Mouse (Mus musculus) lung, postnatal 0 days (tissue): ENCODE results near the gene Crx. TPM values are rescaled to one million over a fixed set of nuclear protein-coding genes. Genes with fewer than 3 reads are reported as not detected.

ENCODE experiments used
- ATAC-seq: fragments of 200-750 bp; cut with Nextera tagmentation; 2 replicates; pipeline ENCODE4 v1.8.0; 2017; ENCODE audit warnings: moderate library complexity
- DNase-seq: peaks from one replicate; pipeline ENCODE4 v3.0.0-alpha.2; 2016; ENCODE audit warnings: low spot score
- H3K27ac ChIP-seq: fragments of 300-500 bp; sonication (generic); 2 replicates; pipeline ENCODE4 v1.5.1; 2014; ENCODE audit warnings: antibody characterized with exemption, mild to moderate bottlenecking, low read length, mixed read lengths
- H3K27me3 ChIP-seq: fragments of 300-500 bp; sonication (generic); replicated peaks from 2 replicates; pipeline ENCODE4 v1.6.1; 2014; ENCODE audit warnings: low read length, mixed read lengths; ENCODE audit not compliant: insufficient read depth
- H3K36me3 ChIP-seq: fragments of 300-500 bp; sonication (generic); 2 replicates; pipeline ENCODE4 v1.6.1; 2014; ENCODE audit warnings: low read length, mixed read lengths; ENCODE audit not compliant: insufficient read depth
- H3K4me1 ChIP-seq: fragments of 300-500 bp; sonication (generic); 2 replicates; pipeline ENCODE4 v1.6.1; 2014; ENCODE audit warnings: antibody characterized with exemption, low read depth, low read length, mixed read lengths; ENCODE audit not compliant: insufficient read depth
- H3K4me2 ChIP-seq: fragments of 300-500 bp; sonication (generic); replicated peaks from 2 replicates; pipeline ENCODE4 v1.6.1; 2014; ENCODE audit warnings: low read depth, mild to moderate bottlenecking, low read length, moderate library complexity, mixed read lengths
- H3K4me3 ChIP-seq: fragments of 300-500 bp; sonication (generic); 2 replicates; pipeline ENCODE4 v1.5.1; 2014; ENCODE audit warnings: low read depth, low read length
- H3K9ac ChIP-seq: fragments of 300-500 bp; sonication (generic); replicated peaks from 2 replicates; pipeline ENCODE4 v1.6.1; 2014; ENCODE audit warnings: low read depth, mild to moderate bottlenecking
- H3K9me3 ChIP-seq: fragments of 300-500 bp; sonication (generic); 2 replicates; pipeline ENCODE4 v1.6.1; 2016; ENCODE audit warnings: low read length, mixed read lengths
- CTCF ChIP-seq: IDR thresholded peaks from 2 replicates; pipeline ENCODE4 v1.5.1; 2016; ENCODE audit warnings: antibody characterized with exemption, mild to moderate bottlenecking
- EP300 ChIP-seq: IDR thresholded peaks from 2 replicates; pipeline ENCODE4 v1.6.1; 2016; ENCODE audit warnings: antibody characterized with exemption, mild to moderate bottlenecking, control low read depth
- WGBS: fragments of 180-500 bp; shearing (Covaris S2); extraction: QIAGEN DNeasy Blood & Tissue Kit; methylation state at CpG from one replicate; pipeline ENCODE4 v1.1.7; 2014; 5-methylcytosine and 5-hydroxymethylcytosine counted together
- polyA plus RNA-seq: library from polyadenylated mRNA; unstranded; fragments of >200 nt; fragmentation: Nextera tagmentation; extraction: Ambion mirVana; gene quantifications from 2 replicates; pipeline ENCODE4 v1.2.1, GENCODE M21; 2015

Gene Crx
- polyA plus RNA-seq = not detected in 2 replicates

- H3K4me1 ChIP-seq = no peaks in the 10 kb centered on the region
- H3K27ac ChIP-seq = no peak within 1 kb of the TSS
- no peaks in the 10 kb centered on the region for H3K27me3 ChIP-seq
- H3K9me3 ChIP-seq = no peaks in the 10 kb centered on the region
- H3K36me3 ChIP-seq = no peaks in the 10 kb centered on the region
- H3K4me2 ChIP-seq = no peak within 1 kb of the TSS
- WGBS = 24% methylated on average over 4 of the region's 4 CpGs
- no peak for DNase-seq
- no peak within 1 kb of the TSS for H3K9ac ChIP-seq
- TF ChIP-seq EP300 (no peak), CTCF (no peak)
- H3K4me3 ChIP-seq = no peak within 1 kb of the TSS
- no peak for ATAC-seq
Measured at GRCm38 (mm10) chr7:15879756-15880155, at the start of gene Crx. Gene Crx, minus strand, starts transcription at chr7:15879968.

DNA sequence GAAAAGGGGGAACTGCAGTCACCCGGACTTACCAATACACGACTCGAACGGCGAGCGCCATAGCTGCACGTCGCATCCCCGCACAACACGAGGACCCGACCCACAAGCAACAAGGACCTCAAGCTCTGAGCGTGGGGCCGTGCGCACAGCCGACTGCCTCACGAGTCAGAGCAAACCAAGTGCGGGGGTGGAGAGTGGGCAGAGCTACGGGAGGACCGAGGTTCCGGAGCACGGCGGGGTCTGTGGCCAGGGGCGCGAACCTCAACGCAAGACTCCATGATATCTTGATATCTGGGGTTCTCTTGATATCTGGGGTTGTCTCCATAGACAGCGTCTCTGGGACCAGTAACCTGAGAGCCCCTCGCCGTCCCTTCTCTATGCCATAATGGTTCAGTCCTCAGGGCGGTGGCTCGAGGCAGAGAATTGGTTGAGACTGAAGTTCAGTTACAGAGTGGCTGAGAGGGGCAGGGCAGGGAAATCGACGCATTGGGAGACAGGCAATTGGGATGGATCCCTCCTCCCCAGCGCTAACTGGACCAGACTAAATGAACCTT is 42.5 kb upstream of the Crx start, which contains the start of gene Selenow:
Gene Selenow, minus strand, starts transcription at position 183 of the 554 bp plus-strand sequence.
- peak within 1 kb of the TSS; percentile 88 for H3K27ac ChIP-seq
- peak within 1 kb of the TSS; percentile 84 for H3K9ac ChIP-seq
- peaks cover 10% of the 10 kb centered on the region; the same call in 1 of the 2 replicates for H3K36me3 ChIP-seq
- DNase-seq = peak; percentile 97
- TF ChIP-seq EP300 (0 out of 2 replicates have a peak, but pooled peaks have one; percentile 3), CTCF (no peak)
- H3K4me2 ChIP-seq = peak within 1 kb of the TSS; percentile 75
- peak within 1 kb of the TSS; percentile 72 for H3K4me3 ChIP-seq
- ATAC-seq = peak; percentile 98
- 1% methylated on average over 33 of the region's 33 CpGs for WGBS
- no peaks in the 10 kb centered on the region for H3K9me3 ChIP-seq
- peaks cover 17% of the 10 kb centered on the region for H3K4me1 ChIP-seq
- H3K27me3 ChIP-seq = no peaks in the 10 kb centered on the region

DNA sequence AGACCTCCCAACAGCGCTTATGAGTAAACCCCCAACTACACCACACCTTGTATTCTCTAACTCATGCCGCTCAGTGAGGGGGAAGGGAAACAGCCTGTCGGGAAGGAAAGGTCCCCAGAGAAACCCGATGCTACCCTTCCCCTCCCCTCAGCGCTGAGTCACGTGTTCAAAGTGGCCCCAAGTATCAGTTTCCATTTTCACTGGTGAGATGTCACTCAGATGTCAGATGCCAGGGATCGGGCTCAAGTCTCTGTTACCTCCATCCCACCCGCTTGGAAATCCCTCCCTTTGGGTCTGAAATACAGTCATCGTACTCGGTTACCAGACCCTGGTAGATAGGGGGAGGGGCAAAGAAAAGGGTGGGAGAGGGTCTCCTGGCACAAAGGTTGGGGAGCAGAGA is 42.0 kb upstream of the Crx start:
- peaks cover 10% of the 10 kb centered on the region; the same call in 1 of the 2 replicates for H3K36me3 ChIP-seq
- ATAC-seq = peak; percentile 62
- no peaks in the 10 kb centered on the region for H3K9me3 ChIP-seq
- H3K27ac ChIP-seq = peak overlapping the region; percentile 88
- H3K4me2 ChIP-seq = peak overlapping the region; percentile 75
- TF ChIP-seq EP300 (peak; percentile 13; the same call in 1 of the 2 replicates), CTCF (no peak)
- H3K4me1 ChIP-seq = peaks cover 17% of the 10 kb centered on the region
- H3K27me3 ChIP-seq = no peaks in the 10 kb centered on the region
- peak overlapping the region; percentile 72 for H3K4me3 ChIP-seq
- peak overlapping the region; percentile 84 for H3K9ac ChIP-seq
- peak; percentile 72 for DNase-seq
- 0% methylated on average over 10 of the region's 10 CpGs for WGBS

DNA sequence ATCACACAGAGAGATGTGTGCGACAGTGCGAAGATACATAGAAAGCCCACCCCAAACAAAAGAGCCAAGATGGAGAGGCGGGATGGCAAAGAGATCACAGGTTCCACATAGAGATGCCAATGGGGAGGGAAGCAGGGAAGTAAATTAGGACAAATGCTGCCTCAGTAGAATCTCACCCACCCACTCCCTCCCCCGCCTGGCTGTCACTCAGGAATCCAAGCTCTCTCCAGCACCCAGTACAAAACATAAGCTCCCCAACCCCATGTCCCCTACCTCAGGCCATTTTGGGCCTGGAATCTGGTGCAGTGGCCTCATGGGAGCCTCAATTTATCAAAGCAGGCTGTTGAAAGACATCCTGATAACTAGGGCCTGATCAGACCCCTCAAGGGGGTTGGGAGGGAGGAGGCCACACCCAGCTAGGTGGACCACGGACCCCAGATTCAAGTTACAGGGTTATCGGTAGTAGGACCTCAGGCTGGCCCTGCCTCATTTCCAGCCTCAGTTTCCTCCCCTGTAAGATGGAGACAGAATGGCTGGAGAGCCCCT is 41.0 kb upstream of the Crx start:
- Histone ChIP-seq H3K4me2 (peak overlapping the region; percentile 75), H3K4me1 (peaks cover 17% of the 10 kb centered on the region), H3K27ac (no peak overlapping the region), H3K36me3 (peaks cover 10% of the 10 kb centered on the region; the same call in 1 of the 2 replicates), H3K4me3 (peak overlapping the region; percentile 72), H3K9ac (0 out of 2 replicates have a peak overlapping the region, but pooled peaks have one; percentile 12), H3K27me3 (no peaks in the 10 kb centered on the region), H3K9me3 (no peaks in the 10 kb centered on the region)
- ATAC-seq (no peak), DNase-seq (no peak)
- WGBS = 77% methylated on average over 6 of the region's 6 CpGs
- TF ChIP-seq EP300 (no peak), CTCF (no peak)

DNA sequence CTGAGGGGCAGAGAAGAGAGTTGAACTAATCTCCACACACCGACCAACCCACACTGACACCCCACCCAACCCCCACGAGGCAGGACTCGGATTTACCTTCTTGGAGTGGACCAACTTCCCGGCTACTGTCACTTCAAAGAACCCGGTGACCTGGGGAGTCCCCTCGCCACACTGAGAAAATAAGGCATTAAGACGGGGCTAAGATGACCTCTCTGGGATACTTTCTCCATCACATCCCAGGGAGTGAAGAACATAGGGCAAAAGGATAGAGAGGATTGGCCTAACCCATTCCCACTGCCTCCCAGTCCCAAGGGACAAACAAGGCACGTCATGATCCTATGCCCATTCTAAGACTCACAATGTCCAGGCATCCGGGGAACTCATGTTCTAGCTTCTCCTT is 40.2 kb upstream of the Crx start:
- TF ChIP-seq EP300 (no peak), CTCF (no peak)
- no peak overlapping the region for H3K9ac ChIP-seq
- no peaks in the 10 kb centered on the region for H3K27me3 ChIP-seq
- no peaks in the 10 kb centered on the region for H3K9me3 ChIP-seq
- no peak overlapping the region for H3K4me3 ChIP-seq
- DNase-seq (no peak), ATAC-seq (no peak)
- H3K27ac ChIP-seq = no peak overlapping the region
- H3K4me1 ChIP-seq = peaks cover 17% of the 10 kb centered on the region
- peaks cover 10% of the 10 kb centered on the region; the same call in 1 of the 2 replicates for H3K36me3 ChIP-seq
- no peak overlapping the region for H3K4me2 ChIP-seq
- WGBS = 90% methylated on average over 9 of the region's 9 CpGs

- H3K4me2 ChIP-seq = no peak overlapping the region
- no peaks in the 10 kb centered on the region for H3K27me3 ChIP-seq
- H3K9ac ChIP-seq = no peak overlapping the region
- no peak for DNase-seq
- TF ChIP-seq EP300 (no peak), CTCF (no peak)
- no peak overlapping the region for H3K27ac ChIP-seq
- peaks cover 17% of the 10 kb centered on the region for H3K4me1 ChIP-seq
- peaks cover 10% of the 10 kb centered on the region; the same call in 1 of the 2 replicates for H3K36me3 ChIP-seq
- no peak overlapping the region for H3K4me3 ChIP-seq
- no peak for ATAC-seq
- H3K9me3 ChIP-seq = no peaks in the 10 kb centered on the region
Measured at GRCm38 (mm10) chr7:15918371-15918770, 38.6 kb upstream of the Crx start.
